Mouse (Mus musculus): ENCODE results near the gene Sf3b3. TPM values are rescaled to one million over a fixed set of nuclear protein-coding genes. Genes with fewer than 3 reads are reported as not detected.

Sf3b3 gene
- polyA plus RNA-seq, 1 experiment from 2014 or later: 149 TPM

- Histone ChIP-seq H3K9me3 (ENCODE audit: control insufficient read depth, low read length) (no peaks in the 10 kb centered on the region), H3K27ac (ENCODE audit: low read depth) (no peak overlapping the region), H3K4me3 (ENCODE audit: low read depth, low read length) (no peak overlapping the region), H3K4me1 (replicated peaks; ENCODE audit: control insufficient read depth, insufficient read depth, low read length) (0 out of 2 replicates have a peak, but pooled peaks cover 10% of the 10 kb centered on the region), H3K4me2 (ENCODE audit: low read length) (no peak overlapping the region), H3K9ac (ENCODE audit: low read length) (no peak overlapping the region), H3K27me3 (replicated peaks; ENCODE audit: control insufficient read depth, insufficient read depth, low read length) (no peaks in the 10 kb centered on the region), H3K36me3 (ENCODE audit: control insufficient read depth, insufficient read depth, low read length) (peaks cover 27% of the 10 kb centered on the region)
- ATAC-seq (replicated peaks; ENCODE audit: low FRiP score, low TSS enrichment, low read depth) (no peak), DNase-seq (ENCODE audit: low spot score) (no peak)
- WGBS: 82% methylated on average over 1 of the region's 1 CpGs
Measured at GRCm38 (mm10) chr8:110806146-110806545, 40.4 kb downstream of the Sf3b3 start.

- Histone ChIP-seq H3K36me3 (ENCODE audit: control insufficient read depth, insufficient read depth, low read length) (peaks cover 22% of the 10 kb centered on the region), H3K27me3 (replicated peaks; ENCODE audit: control insufficient read depth, insufficient read depth, low read length) (no peaks in the 10 kb centered on the region), H3K27ac (ENCODE audit: low read depth) (0 out of 2 replicates have a peak within 1 kb of the TSS, but pooled peaks have one; percentile 7), H3K9me3 (ENCODE audit: control insufficient read depth, low read length) (no peaks in the 10 kb centered on the region), H3K9ac (ENCODE audit: low read length) (no peak within 1 kb of the TSS), H3K4me2 (ENCODE audit: low read length) (peak within 1 kb of the TSS; percentile 27; the same call in 1 of the 2 replicates), H3K4me3 (ENCODE audit: low read depth, low read length) (0 out of 2 replicates have a peak within 1 kb of the TSS, but pooled peaks have one; percentile 11), H3K4me1 (replicated peaks; ENCODE audit: control insufficient read depth, insufficient read depth, low read length) (0 out of 2 replicates have a peak, but pooled peaks cover 10% of the 10 kb centered on the region)
- WGBS: 28% methylated on average over 12 of the region's 12 CpGs
- DNase-seq (ENCODE audit: low spot score): no peak
- ATAC-seq (replicated peaks; ENCODE audit: low FRiP score, low TSS enrichment, low read depth): 0 out of 2 replicates have a peak, but pooled peaks have one; percentile 45
Measured at GRCm38 (mm10) chr8:110805669-110806068, 40.9 kb downstream of the Sf3b3 start, which contains the start of gene Il34. TSS of gene Il34 (minus strand) at chr8:110805924.

- H3K27ac ChIP-seq (ENCODE audit: low read depth): 0 out of 2 replicates have a peak overlapping the region, but pooled peaks have one; percentile 7
- WGBS: 57% methylated on average over 3 of the region's 3 CpGs
- H3K27me3 ChIP-seq (replicated peaks; ENCODE audit: control insufficient read depth, insufficient read depth, low read length): no peaks in the 10 kb centered on the region
- H3K36me3 ChIP-seq (ENCODE audit: control insufficient read depth, insufficient read depth, low read length): peaks cover 15% of the 10 kb centered on the region
- ATAC-seq (replicated peaks; ENCODE audit: low FRiP score, low TSS enrichment, low read depth): no peak
- no peaks in the 10 kb centered on the region for H3K9me3 ChIP-seq (ENCODE audit: control insufficient read depth, low read length)
- no peak for DNase-seq (ENCODE audit: low spot score)
- H3K4me3 ChIP-seq (ENCODE audit: low read depth, low read length): no peak overlapping the region
- no peak overlapping the region for H3K9ac ChIP-seq (ENCODE audit: low read length)
- H3K4me1 ChIP-seq (replicated peaks; ENCODE audit: control insufficient read depth, insufficient read depth, low read length): 0 out of 2 replicates have a peak, but pooled peaks cover 10% of the 10 kb centered on the region
- peak overlapping the region; percentile 27; the same call in 1 of the 2 replicates for H3K4me2 ChIP-seq (ENCODE audit: low read length)
Measured at GRCm38 (mm10) chr8:110804825-110805514, 41.6 kb downstream of the Sf3b3 start.

DNA sequence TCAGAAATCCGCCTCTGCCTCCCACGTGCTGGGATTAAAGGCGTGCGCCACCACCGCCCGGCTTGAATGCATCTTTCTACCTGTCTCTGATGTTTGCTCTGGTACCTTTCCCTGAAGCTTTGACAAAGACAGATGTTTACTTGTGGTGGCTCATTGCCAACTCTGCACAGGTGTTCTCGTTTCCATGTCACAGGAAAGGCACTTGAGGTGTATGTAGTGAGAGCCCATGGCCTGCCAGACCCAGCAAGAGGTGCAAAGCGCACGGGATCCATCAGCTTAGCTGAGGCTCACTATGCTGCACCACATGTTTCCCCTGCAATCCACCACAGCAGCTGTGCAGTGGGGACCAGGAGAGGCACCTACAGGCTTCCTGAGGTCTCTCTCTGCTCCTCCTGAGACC, 42.7 kb downstream of the Sf3b3 start:
- H3K4me2 ChIP-seq (ENCODE audit: low read length): no peak overlapping the region
- WGBS: 83% methylated on average over 9 of the region's 9 CpGs
- no peak overlapping the region for H3K9ac ChIP-seq (ENCODE audit: low read length)
- no peak overlapping the region for H3K27ac ChIP-seq (ENCODE audit: low read depth)
- H3K9me3 ChIP-seq (ENCODE audit: control insufficient read depth, low read length): no peaks in the 10 kb centered on the region
- ATAC-seq (replicated peaks; ENCODE audit: low FRiP score, low TSS enrichment, low read depth) (no peak), DNase-seq (ENCODE audit: low spot score) (no peak)
- H3K4me3 ChIP-seq (ENCODE audit: low read depth, low read length): no peak overlapping the region
- H3K4me1 ChIP-seq (replicated peaks; ENCODE audit: control insufficient read depth, insufficient read depth, low read length): 0 out of 2 replicates have a peak, but pooled peaks cover 5% of the 10 kb centered on the region
- H3K27me3 ChIP-seq (replicated peaks; ENCODE audit: control insufficient read depth, insufficient read depth, low read length): no peaks in the 10 kb centered on the region
- peaks cover 4% of the 10 kb centered on the region for H3K36me3 ChIP-seq (ENCODE audit: control insufficient read depth, insufficient read depth, low read length)

GRCm38 (mm10) chr8:110802988-110803387, 43.6 kb downstream of the Sf3b3 start:
- Histone ChIP-seq H3K27ac (ENCODE audit: low read depth) (no peak overlapping the region), H3K9ac (ENCODE audit: low read length) (no peak overlapping the region), H3K4me2 (ENCODE audit: low read length) (no peak overlapping the region), H3K36me3 (ENCODE audit: control insufficient read depth, insufficient read depth, low read length) (no peaks in the 10 kb centered on the region), H3K4me3 (ENCODE audit: low read depth, low read length) (no peak overlapping the region), H3K27me3 (replicated peaks; ENCODE audit: control insufficient read depth, insufficient read depth, low read length) (no peaks in the 10 kb centered on the region), H3K4me1 (replicated peaks; ENCODE audit: control insufficient read depth, insufficient read depth, low read length) (no peaks in the 10 kb centered on the region), H3K9me3 (ENCODE audit: control insufficient read depth, low read length) (no peaks in the 10 kb centered on the region)
- ATAC-seq (replicated peaks; ENCODE audit: low FRiP score, low TSS enrichment, low read depth) (no peak), DNase-seq (ENCODE audit: low spot score) (no peak)
- WGBS: 88% methylated on average over 5 of the region's 5 CpGs

DNA sequence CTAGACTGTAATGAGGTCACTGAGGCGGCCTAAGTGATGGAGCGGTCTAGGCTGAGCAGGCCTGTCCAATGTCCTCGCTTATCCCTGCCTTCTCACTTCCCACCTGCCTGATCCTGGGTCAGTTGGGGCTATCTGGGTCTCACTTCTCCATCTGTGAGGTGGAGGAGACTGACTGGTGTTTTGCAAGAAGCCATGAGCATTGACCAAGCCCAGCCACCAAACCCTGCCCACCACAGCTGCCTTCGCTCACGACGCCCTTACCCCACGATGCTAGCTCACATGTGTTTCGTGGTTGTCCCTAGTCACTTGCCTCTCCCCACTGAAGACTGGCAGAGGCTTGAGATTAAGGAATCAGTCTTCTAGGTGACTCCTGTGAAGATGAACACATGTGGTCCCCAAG, 49.5 kb downstream of the Sf3b3 start:
- H3K4me1 ChIP-seq (replicated peaks; ENCODE audit: control insufficient read depth, insufficient read depth, low read length): peaks cover 9% of the 10 kb centered on the region
- no peak overlapping the region for H3K4me3 ChIP-seq (ENCODE audit: low read depth, low read length)
- H3K36me3 ChIP-seq (ENCODE audit: control insufficient read depth, insufficient read depth, low read length): no peaks in the 10 kb centered on the region
- DNase-seq (ENCODE audit: low spot score) (no peak), ATAC-seq (replicated peaks; ENCODE audit: low FRiP score, low TSS enrichment, low read depth) (no peak)
- WGBS: 95% methylated on average over 8 of the region's 8 CpGs
- H3K27ac ChIP-seq (ENCODE audit: low read depth): no peak overlapping the region
- H3K9me3 ChIP-seq (ENCODE audit: control insufficient read depth, low read length): peaks cover 9% of the 10 kb centered on the region
- H3K4me2 ChIP-seq (ENCODE audit: low read length): no peak overlapping the region
- H3K9ac ChIP-seq (ENCODE audit: low read length): no peak overlapping the region
- no peaks in the 10 kb centered on the region for H3K27me3 ChIP-seq (replicated peaks; ENCODE audit: control insufficient read depth, insufficient read depth, low read length)

DNA sequence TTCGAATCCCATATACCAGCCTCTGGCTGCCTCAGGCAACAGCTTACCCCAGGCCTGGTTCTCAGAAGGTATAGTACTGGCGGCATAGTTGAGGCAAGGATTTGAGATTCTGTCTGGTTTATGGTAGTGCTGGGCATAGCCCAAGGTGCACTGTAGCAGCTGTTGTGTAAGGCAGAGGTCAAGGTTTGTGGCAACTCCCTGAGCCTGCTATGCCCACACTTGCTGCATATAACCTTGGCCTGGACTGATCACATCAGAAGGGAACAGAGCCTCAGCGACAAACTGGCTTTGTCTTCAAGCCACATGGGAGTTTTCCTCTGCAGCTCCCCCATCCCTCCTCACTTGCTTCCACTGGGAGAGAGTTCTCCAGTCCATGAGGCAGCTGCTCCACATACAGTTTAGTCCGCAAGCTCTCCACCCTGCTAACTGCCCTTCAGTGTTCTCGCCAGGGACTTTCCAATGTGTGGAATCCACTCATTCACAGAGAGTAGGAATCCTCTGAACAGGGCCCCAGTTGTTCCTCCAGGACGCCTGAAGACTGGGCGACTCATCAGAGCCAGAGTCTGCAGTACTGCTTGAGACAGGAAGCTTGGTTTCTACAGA, 52.1 kb downstream of the Sf3b3 start:
- Histone ChIP-seq H3K36me3 (ENCODE audit: control insufficient read depth, insufficient read depth, low read length) (no peaks in the 10 kb centered on the region), H3K4me2 (ENCODE audit: low read length) (no peak overlapping the region), H3K27me3 (replicated peaks; ENCODE audit: control insufficient read depth, insufficient read depth, low read length) (no peaks in the 10 kb centered on the region), H3K4me1 (replicated peaks; ENCODE audit: control insufficient read depth, insufficient read depth, low read length) (peaks cover 9% of the 10 kb centered on the region), H3K9ac (ENCODE audit: low read length) (no peak overlapping the region), H3K9me3 (ENCODE audit: control insufficient read depth, low read length) (peaks cover 9% of the 10 kb centered on the region), H3K4me3 (ENCODE audit: low read depth, low read length) (no peak overlapping the region), H3K27ac (ENCODE audit: low read depth) (no peak overlapping the region)
- WGBS: 81% methylated on average over 7 of the region's 7 CpGs
- ATAC-seq (replicated peaks; ENCODE audit: low FRiP score, low TSS enrichment, low read depth) (no peak), DNase-seq (ENCODE audit: low spot score) (no peak)

GRCm38 (mm10) chr8:110793936-110794335, 52.7 kb downstream of the Sf3b3 start:
- 92% methylated on average over 9 of the region's 9 CpGs for WGBS

More at GRCm38 (mm10) chr8:110793936-110794335, 52.7 kb downstream of the Sf3b3 start:
- Histone ChIP-seq H3K4me2 (ENCODE audit: low read length) (no peak overlapping the region), H3K27me3 (replicated peaks; ENCODE audit: control insufficient read depth, insufficient read depth, low read length) (no peaks in the 10 kb centered on the region), H3K27ac (ENCODE audit: low read depth) (no peak overlapping the region), H3K36me3 (ENCODE audit: control insufficient read depth, insufficient read depth, low read length) (no peaks in the 10 kb centered on the region), H3K4me1 (replicated peaks; ENCODE audit: control insufficient read depth, insufficient read depth, low read length) (peaks cover 9% of the 10 kb centered on the region), H3K9ac (ENCODE audit: low read length) (no peak overlapping the region), H3K9me3 (ENCODE audit: control insufficient read depth, low read length) (peaks cover 9% of the 10 kb centered on the region), H3K4me3 (ENCODE audit: low read depth, low read length) (no peak overlapping the region)
- ATAC-seq (replicated peaks; ENCODE audit: low FRiP score, low TSS enrichment, low read depth): no peak
- no peak for DNase-seq (ENCODE audit: low spot score)
